Mouse (Mus musculus) kidney, adult 2 months (tissue): ENCODE data around the gene Eya3.

Source experiments
- CTCF ChIP-seq: fragments of 200-500 bp; conservative IDR thresholded peaks from 2 replicates; pipeline ENCODE4 v1.5.1; 2011; ENCODE audit warnings: low read depth, mild to moderate bottlenecking, control low read depth, low read length, moderate library complexity, mixed read lengths; ENCODE audit not compliant: insufficient read depth, insufficient read length
- POLR2A ChIP-seq: fragments of 200-500 bp; IDR thresholded peaks from one replicate; pipeline ENCODE4 v1.6.1; 2011; ENCODE audit warnings: low read depth, low read length, control low read depth

- peak; percentile 57 for TF ChIP-seq CTCF
- TF ChIP-seq POLR2A, result no peak
Observed at GRCm38 (mm10) chr4:132636554-132636953, 2.2 kb upstream of the Eya3 start.
